17 mouse cellular contexts compared by ENCODE assay signal in genomic region chr12:68242683-68243082, GRCm38 (mm10).
DNase-seq lines count a peak whose midpoint lies in the region; ATAC-seq lines count a peak whose summit lies in the region.
"Had no signal": no experiment of that assay in that cellular context is flagged by ENCODE, and none has a peak within 500 bp of the region (broad histone marks: within the 10 kb centered on the region; RNA-seq: fewer than 3 reads in every experiment).

No protein-coding gene starts in this region.

- H3K9me3 ChIP-seq in heart, embryonic 16.5 days (replicated peaks; ENCODE audit: control insufficient read depth, low read length) = no peaks in the 10 kb centered on the region
- H3K9me3 ChIP-seq in heart, embryonic 10.5 days = no peaks in the 10 kb centered on the region
- H3K9me3 ChIP-seq in midbrain, embryonic 12.5 days = no peaks in the 10 kb centered on the region

- no peak overlapping the region for H3K9ac ChIP-seq in heart, embryonic 16.5 days (ENCODE audit: low read length)
- no peak overlapping the region for H3K9ac ChIP-seq in midbrain, embryonic 12.5 days (replicated peaks)
- H3K9ac ChIP-seq: liver, embryonic 14.5 days had no signal

- no peak overlapping the region for H3K4me2 ChIP-seq in heart, embryonic 16.5 days (ENCODE audit: low read depth, low read length)
- H3K4me2 ChIP-seq in midbrain, embryonic 12.5 days (replicated peaks) = no peak overlapping the region

- peak; percentile 6 for DNase-seq in embryo, embryonic 10 days (ENCODE audit: low spot score)
- DNase-seq in embryo, embryonic 9.5 days (ENCODE audit: extremely low spot score) = no peak
- DNase-seq in heart, embryonic 10.5 days (ENCODE audit: low spot score) = no peak
- DNase-seq in embryo, embryonic 10.5 days (ENCODE audit: low spot score) = peak; percentile 17
- no peak for DNase-seq in cerebellum, adult 11 months
- no peak for DNase-seq in urinary bladder, postnatal 14 days (ENCODE audit: low spot score)
- DNase-seq: cerebellum, adult 2 months; kidney, adult 8-10 months; kidney, postnatal 4 days; lung, postnatal 10 days; right cerebral cortex, postnatal 25 days had no signal

- ATAC-seq in heart, embryonic 16.5 days (replicated peaks; ENCODE audit: extremely low read depth, insufficient read depth, low FRiP score) = peak; percentile 80
- ATAC-seq in midbrain, embryonic 12.5 days (ENCODE audit: low FRiP score, low read depth) = peak; percentile 78
- ATAC-seq: activated CD4-positive, CD25-positive, alpha-beta regulatory T cell, adult 4 months; hindbrain, embryonic 16.5 days had no signal

- H3K27ac ChIP-seq in heart, embryonic 16.5 days (ENCODE audit: low read length) = peak overlapping the region; percentile 49
- no peak overlapping the region for H3K27ac ChIP-seq in heart, embryonic 10.5 days
- H3K27ac ChIP-seq in midbrain, embryonic 12.5 days (replicated peaks) = no peak overlapping the region
- H3K27ac ChIP-seq: liver, embryonic 14.5 days had no signal

- 47% methylated on average over 2 of the region's 2 CpGs for WGBS in heart, embryonic 16.5 days
- 69% methylated on average over 2 of the region's 2 CpGs for WGBS in heart, embryonic 10.5 days
- 36% methylated on average over 2 of the region's 2 CpGs for WGBS in midbrain, embryonic 12.5 days

- no peaks in the 10 kb centered on the region for H3K36me3 ChIP-seq in heart, embryonic 16.5 days (ENCODE audit: control insufficient read depth, insufficient read depth)
- no peaks in the 10 kb centered on the region for H3K36me3 ChIP-seq in heart, embryonic 10.5 days
- no peaks in the 10 kb centered on the region for H3K36me3 ChIP-seq in midbrain, embryonic 12.5 days

- H3K4me3 ChIP-seq in heart, embryonic 16.5 days (ENCODE audit: low read length) = no peak overlapping the region
- no peak overlapping the region for H3K4me3 ChIP-seq in heart, embryonic 10.5 days
- H3K4me3 ChIP-seq in midbrain, embryonic 12.5 days = no peak overlapping the region

- H3K4me1 ChIP-seq in heart, embryonic 16.5 days (ENCODE audit: control insufficient read depth, insufficient read depth, low read length) = no peaks in the 10 kb centered on the region
- no peaks in the 10 kb centered on the region for H3K4me1 ChIP-seq in heart, embryonic 10.5 days
- peaks cover 8% of the 10 kb centered on the region; the same call in 1 of the 2 replicates for H3K4me1 ChIP-seq in midbrain, embryonic 12.5 days

- no peaks in the 10 kb centered on the region for H3K27me3 ChIP-seq in heart, embryonic 16.5 days (ENCODE audit: control insufficient read depth, insufficient read depth, low read length)
- H3K27me3 ChIP-seq in heart, embryonic 10.5 days (ENCODE audit: insufficient read depth, poor library complexity, severe bottlenecking) = no peaks in the 10 kb centered on the region
- H3K27me3 ChIP-seq in midbrain, embryonic 12.5 days = no peaks in the 10 kb centered on the region
- H3K27me3 ChIP-seq: CH12.LX had no signal

Comparison
In these comparisons a context has a peak if more than half of its experiments do, and no peak if none do; other contexts are left out.
1. DNase-seq: peak in embryo, embryonic 10 days (single experiment) and embryo, embryonic 10.5 days (single experiment); none in embryo, embryonic 9.5 days (single experiment), heart, embryonic 10.5 days (single experiment), cerebellum, adult 11 months (single experiment) and urinary bladder, postnatal 14 days (single experiment).